In the genomic region with DNA sequence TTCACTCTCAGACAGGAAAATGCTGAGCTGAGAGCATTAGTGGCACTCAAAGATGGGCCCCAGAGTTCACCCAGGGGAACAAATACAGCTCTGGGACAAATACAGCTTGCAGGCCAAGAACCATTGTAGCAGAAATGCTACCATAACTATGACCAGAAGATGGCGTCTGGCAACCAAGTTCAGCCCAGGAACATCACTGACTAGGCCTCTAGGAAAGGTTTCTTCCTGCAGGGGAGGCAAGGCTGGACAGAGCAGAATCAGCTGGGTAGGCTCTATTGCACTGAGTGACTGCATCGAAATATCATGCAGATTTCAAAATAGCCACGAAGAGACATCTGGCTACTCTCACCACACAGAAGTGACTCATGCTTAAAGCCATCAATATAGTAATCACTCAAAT, we compare ENCODE assay signal across 8 mouse cellular contexts. TPM values are rescaled to one million over a fixed set of nuclear protein-coding genes. Genes with fewer than 3 reads are reported as not detected.
DNase-seq lines count a peak whose midpoint lies in the region; ATAC-seq and TF ChIP-seq lines count a peak whose summit lies in the region.
"Had no signal": no experiment of that assay in that cellular context is flagged by ENCODE, and none has a peak within 500 bp of the region (broad histone marks: within the 10 kb centered on the region; RNA-seq: fewer than 3 reads in every experiment).

No protein-coding gene starts in this region.

- H3K36me3 ChIP-seq in ES-E14 (ENCODE audit: control insufficient read depth, insufficient read depth, low read length, poor library complexity, severe bottlenecking): no peaks in the 10 kb centered on the region
- no peaks in the 10 kb centered on the region for H3K36me3 ChIP-seq in embryonic facial prominence, embryonic 11.5 days (replicated peaks; ENCODE audit: control insufficient read depth, insufficient read depth, low read depth, low read length)
- H3K36me3 ChIP-seq: lung, embryonic 15.5 days had no signal

- WGBS in embryonic facial prominence, embryonic 11.5 days: 24% methylated on average over 3 of the region's 3 CpGs

- ATAC-seq in embryonic facial prominence, embryonic 11.5 days (replicated peaks; ENCODE audit: insufficient number of reproducible peaks, low FRiP score, low TSS enrichment, low read depth): no peak; the same call in 1 of the 2 replicates

- H3K4me1 ChIP-seq in ES-E14 (ENCODE audit: control insufficient read depth in 2 of 2, insufficient read depth in 2 of 2, low read length in 2 of 2, poor library complexity in 1 of 2): no peaks in the 10 kb centered on the region
- no peaks in the 10 kb centered on the region for H3K4me1 ChIP-seq in embryonic facial prominence, embryonic 11.5 days (ENCODE audit: control insufficient read depth, insufficient read depth, low read length)
- H3K4me1 ChIP-seq: lung, embryonic 15.5 days had no signal

- no peak overlapping the region for H3K9ac ChIP-seq in ES-E14 (ENCODE audit: insufficient read depth, low read depth, low read length, poor library complexity, severe bottlenecking)
- no peak overlapping the region for H3K9ac ChIP-seq in embryonic facial prominence, embryonic 11.5 days (replicated peaks; ENCODE audit: low read length)
- H3K9ac ChIP-seq: lung, embryonic 15.5 days had no signal

- no peaks in the 10 kb centered on the region for H3K9me3 ChIP-seq in ES-E14 (ENCODE audit: control insufficient read depth, insufficient read depth, low read depth, low read length)
- H3K9me3 ChIP-seq in embryonic facial prominence, embryonic 11.5 days (replicated peaks; ENCODE audit: control insufficient read depth, low read length): no peaks in the 10 kb centered on the region
- H3K9me3 ChIP-seq: lung, embryonic 15.5 days had no signal

- in situ Hi-C loops in ES-E14 (cut with MboI; ENCODE audit: low sequenced_read_pairs in 2 of 2, unreplicated experiment in 2 of 2): no loop called here

- no peak overlapping the region for H3K27ac ChIP-seq in ES-E14 (ENCODE audit: insufficient read depth, low read depth, low read length, poor library complexity, severe bottlenecking)
- no peak overlapping the region for H3K27ac ChIP-seq in embryonic facial prominence, embryonic 11.5 days (replicated peaks; ENCODE audit: low read depth, low read length)
- H3K27ac ChIP-seq: lung, embryonic 15.5 days had no signal

- DNase-seq in ES-E14 (ENCODE audit: low read depth, low spot score): peak; percentile 60
- peak; percentile 72 for DNase-seq in adrenal gland, postnatal 14 days
- peak; percentile 82 for DNase-seq in embryonic facial prominence, embryonic 11.5 days (ENCODE audit: low spot score)
- peak; percentile 44 to 72 for DNase-seq in heart, postnatal 14 days
- peak; percentile 68 to 89 for DNase-seq in layer of hippocampus, adult 18-20 months (ENCODE audit: low spot score in 2 of 2)
- DNase-seq in lung, postnatal 25 days (ENCODE audit: low spot score): peak; percentile 62
- DNase-seq in right cerebral cortex, postnatal 10 days (ENCODE audit: low spot score in 2 of 2): peak; percentile 79 to 85

- no peak overlapping the region for H3K4me2 ChIP-seq in embryonic facial prominence, embryonic 11.5 days (ENCODE audit: low read depth, low read length)
- H3K4me2 ChIP-seq: lung, embryonic 15.5 days had no signal

- no peak overlapping the region for H3K4me3 ChIP-seq in ES-E14 (ENCODE audit: insufficient read depth in 1 of 2, low read depth in 1 of 2, low read length in 2 of 2, poor library complexity in 1 of 2, severe bottlenecking in 1 of 2)
- no peak overlapping the region for H3K4me3 ChIP-seq in embryonic facial prominence, embryonic 11.5 days (ENCODE audit: low read depth, low read length)
- H3K4me3 ChIP-seq: lung, embryonic 15.5 days had no signal

- no peaks in the 10 kb centered on the region for H3K27me3 ChIP-seq in embryonic facial prominence, embryonic 11.5 days (ENCODE audit: control insufficient read depth, insufficient read depth, low read length)
- H3K27me3 ChIP-seq: lung, embryonic 15.5 days had no signal

- intact Hi-C loops in heart, postnatal 14 days (cut with DNase I): loop anchor here (10.0 kb wide), 1 partner anchor 232 kb away; no protein-coding TSS in a partner anchor

TF ChIP-seq in ES-E14, 5 proteins besides CTCF, POLR2A, EP300 and RAD21:
- TF ChIP-seq ZC3H11A (IDR thresholded peaks at IDR 0.05; ENCODE audit: borderline replicate concordance, low read depth, low read length): peak; percentile 53
- TF ChIP-seq MAFK (IDR thresholded peaks at IDR 0.05; ENCODE audit: insufficient read depth, low read depth, low read length): no peak
- TF ChIP-seq HCFC1 (IDR thresholded peaks at IDR 0.05; ENCODE audit: borderline replicate concordance, insufficient read depth, low read length): no peak
- TF ChIP-seq CHD2 (IDR thresholded peaks at IDR 0.05; ENCODE audit: low read depth, low read length): no peak
- TF ChIP-seq ZNF384 (IDR thresholded peaks at IDR 0.05; ENCODE audit: low read depth, low read length): no peak

RNA-seq across cellular contexts. Expression of a gene that starts 8.2 kb away (rescaled TPM):
- 1.6 and 2.9 TPM in 2 replicates for total RNA-seq in ES-E14 (2012; rRNA removed)
- total RNA-seq in adrenal gland, postnatal 14 days (2021): 0.11 and 0.59 TPM in 2 replicates
- 0.63 and 0.65 TPM in 2 replicates for polyA plus RNA-seq in embryonic facial prominence, embryonic 11.5 days (2014; fragmentation: Nextera tagmentation; extraction: Ambion mirVana)
- not detected for total RNA-seq in heart, postnatal 14 days (2021)
- under 1 TPM in 1 of 2 experiments, not detected in 1; 0.12 TPM for total RNA-seq in layer of hippocampus, adult 18-20 months (2021)

RNA-seq across cellular contexts. Expression of a gene that starts 19.7 kb away (rescaled TPM):
- total RNA-seq in ES-E14 (2012; rRNA removed): 0.09 TPM in 1 of 2 replicates, not detected in the other
- not detected in 2 replicates for total RNA-seq in adrenal gland, postnatal 14 days (2021)
- not detected in 2 replicates for polyA plus RNA-seq in embryonic facial prominence, embryonic 11.5 days (2014; fragmentation: Nextera tagmentation; extraction: Ambion mirVana)
- not detected for total RNA-seq in heart, postnatal 14 days (2021)
- total RNA-seq in layer of hippocampus, adult 18-20 months (2021): not detected
- polyA plus RNA-seq: lung, embryonic 15.5 days had no signal
